Mouse (Mus musculus): ENCODE measurements around the gene Gm11555. TPM values are rescaled to one million over a fixed set of nuclear protein-coding genes. Genes with fewer than 3 reads are reported as not detected.
"Not testable (repeated sequence)": the region's sequence is repeated elsewhere in the genome, so short reads cannot be mapped to it uniquely, and the experiment has no call there.

Gm11555 gene
- polyA plus RNA-seq, 1 experiment from 2014 or later, result not detected

DNA sequence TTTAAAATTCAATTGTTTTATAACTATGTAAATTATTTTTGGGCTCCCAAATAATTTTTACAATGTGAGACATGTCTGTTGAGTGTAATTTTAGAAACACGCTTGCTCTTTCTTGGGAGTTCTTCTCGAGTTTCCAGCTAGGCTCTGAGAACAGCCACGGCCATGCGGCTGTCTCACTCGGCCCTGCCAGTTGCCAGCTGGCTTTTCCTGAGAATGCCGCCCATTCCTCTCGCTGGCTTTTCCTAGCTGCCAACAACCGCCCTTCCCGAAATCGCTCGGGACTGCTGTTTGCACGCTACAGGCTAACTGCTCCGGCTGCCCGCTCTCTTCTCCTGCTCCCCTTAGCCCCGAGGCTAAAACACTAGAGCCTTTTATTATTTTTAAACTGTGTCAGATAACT lies 3.6 kb downstream of the Gm11555 start:
- no peaks in the 10 kb centered on the region for H3K9me3 ChIP-seq (ENCODE audit: control insufficient read depth, low read length)
- DNase-seq (ENCODE audit: low spot score), result no peak
- H3K36me3 ChIP-seq (ENCODE audit: control insufficient read depth, insufficient read depth, low read length), result no peaks in the 10 kb centered on the region
- ATAC-seq (replicated peaks; ENCODE audit: low FRiP score), result no peak
- 89% methylated on average over 15 of the region's 15 CpGs for WGBS
- H3K9ac ChIP-seq (ENCODE audit: low read length), result no peak overlapping the region
- H3K4me1 ChIP-seq (replicated peaks; ENCODE audit: control insufficient read depth, insufficient read depth, low read length), result no peaks in the 10 kb centered on the region
- no peak overlapping the region for H3K4me2 ChIP-seq (ENCODE audit: low read depth, low read length, severe bottlenecking)
- H3K4me3 ChIP-seq (ENCODE audit: low read depth, low read length), result no peak overlapping the region
- no peak overlapping the region for H3K27ac ChIP-seq (ENCODE audit: low read depth, low read length)
- no peaks in the 10 kb centered on the region for H3K27me3 ChIP-seq (ENCODE audit: control insufficient read depth, insufficient read depth, low read length)

DNA sequence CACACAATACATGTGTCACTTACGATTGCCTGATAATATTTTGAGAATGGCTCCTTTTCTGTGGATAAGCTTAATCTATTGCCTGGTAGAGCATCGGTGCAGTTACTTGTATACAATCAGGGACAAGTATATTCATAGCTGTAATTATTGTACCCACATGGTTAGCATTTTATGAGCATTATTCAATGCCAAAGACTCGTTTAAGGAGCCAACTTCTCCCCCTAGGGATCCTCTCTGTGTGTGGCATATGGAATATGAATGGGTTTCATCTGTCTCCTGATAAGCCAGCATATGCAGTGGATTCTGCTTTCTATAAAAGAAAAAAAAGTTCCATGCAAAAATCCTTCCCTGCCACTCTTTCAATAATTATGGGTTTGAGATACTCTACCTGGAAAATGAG lies 5.7 kb downstream of the Gm11555 start:
- H3K4me2 ChIP-seq (ENCODE audit: low read depth, low read length, severe bottlenecking), result no peak overlapping the region
- H3K9me3 ChIP-seq (ENCODE audit: control insufficient read depth, low read length), result no peaks in the 10 kb centered on the region
- no peak overlapping the region for H3K9ac ChIP-seq (ENCODE audit: low read length)
- H3K4me1 ChIP-seq (replicated peaks; ENCODE audit: control insufficient read depth, insufficient read depth, low read length), result no peaks in the 10 kb centered on the region
- H3K27me3 ChIP-seq (ENCODE audit: control insufficient read depth, insufficient read depth, low read length), result no peaks in the 10 kb centered on the region
- no peak overlapping the region for H3K27ac ChIP-seq (ENCODE audit: low read depth, low read length)
- no peaks in the 10 kb centered on the region for H3K36me3 ChIP-seq (ENCODE audit: control insufficient read depth, insufficient read depth, low read length)
- DNase-seq (ENCODE audit: low spot score) (no peak), ATAC-seq (replicated peaks; ENCODE audit: low FRiP score) (no peak)
- H3K4me3 ChIP-seq (ENCODE audit: low read depth, low read length), result no peak overlapping the region
- 76% methylated on average over 3 of the region's 3 CpGs for WGBS

DNA sequence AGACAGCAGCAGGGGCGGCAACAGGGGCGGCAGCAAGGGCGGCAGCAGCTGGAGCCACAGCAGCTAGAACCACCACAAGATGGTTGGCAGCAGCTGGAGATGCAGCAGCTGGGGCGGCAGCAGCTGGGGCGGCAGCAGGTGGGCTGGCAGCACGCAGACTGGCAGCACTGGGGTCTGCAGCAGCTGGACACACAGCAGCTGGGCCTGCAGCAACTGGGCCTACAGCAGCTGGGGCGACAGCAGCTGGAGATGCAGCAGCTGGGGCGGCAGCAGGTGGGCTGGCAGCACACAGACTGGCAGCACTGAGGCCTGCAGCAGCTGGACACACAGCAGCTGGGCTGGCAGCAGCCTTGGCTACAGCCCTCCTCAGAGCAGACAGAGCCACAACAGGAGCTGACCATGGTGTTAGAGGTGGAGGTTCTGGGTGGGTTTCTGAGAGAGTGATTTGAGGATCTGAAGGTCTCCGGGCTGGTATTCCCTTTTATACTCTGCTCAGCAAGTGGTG lies 6.3 kb downstream of the Gm11555 start, which contains the start of gene Krtap4-7:
Gene Krtap4-7, minus strand, starts transcription at position 455 of the 505 bp plus-strand sequence.
- not testable (repeated sequence) for H3K4me1 ChIP-seq (replicated peaks; ENCODE audit: control insufficient read depth, insufficient read depth, low read length); H3K4me2 ChIP-seq (ENCODE audit: low read depth, low read length, severe bottlenecking); H3K9ac ChIP-seq (ENCODE audit: low read length); H3K27ac ChIP-seq (ENCODE audit: low read depth, low read length); H3K9me3 ChIP-seq (ENCODE audit: control insufficient read depth, low read length); H3K27me3 ChIP-seq (ENCODE audit: control insufficient read depth, insufficient read depth, low read length); H3K36me3 ChIP-seq (ENCODE audit: control insufficient read depth, insufficient read depth, low read length); ATAC-seq (replicated peaks; ENCODE audit: low FRiP score); DNase-seq (ENCODE audit: low spot score); H3K4me3 ChIP-seq (ENCODE audit: low read depth, low read length)
- WGBS, result 85% methylated on average over 9 of the region's 9 CpGs

DNA sequence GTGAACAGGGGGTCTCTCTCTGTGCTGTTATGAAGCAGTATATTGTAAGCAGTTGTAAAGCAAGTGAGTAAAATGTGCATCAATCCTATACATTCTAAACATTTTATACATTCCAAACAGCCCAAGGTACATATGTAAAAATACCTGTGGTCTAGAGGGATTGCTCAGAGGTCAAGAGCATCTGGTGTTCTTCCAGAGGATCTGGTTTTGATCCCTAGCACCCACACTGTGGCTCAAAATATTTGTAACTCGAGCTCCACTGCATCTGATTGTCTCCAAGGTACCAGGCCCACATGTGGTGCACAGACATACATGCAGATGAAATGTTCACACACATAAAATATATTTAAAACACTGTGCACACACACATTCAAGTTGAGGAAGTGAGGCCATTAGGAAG lies 9.1 kb downstream of the Gm11555 start:
- Histone ChIP-seq H3K36me3 (ENCODE audit: control insufficient read depth, insufficient read depth, low read length) (no peaks in the 10 kb centered on the region), H3K4me1 (replicated peaks; ENCODE audit: control insufficient read depth, insufficient read depth, low read length) (no peaks in the 10 kb centered on the region), H3K27me3 (ENCODE audit: control insufficient read depth, insufficient read depth, low read length) (no peaks in the 10 kb centered on the region), H3K4me2 (ENCODE audit: low read depth, low read length, severe bottlenecking) (no peak overlapping the region), H3K9me3 (ENCODE audit: control insufficient read depth, low read length) (no peaks in the 10 kb centered on the region), H3K9ac (ENCODE audit: low read length) (no peak overlapping the region), H3K27ac (ENCODE audit: low read depth, low read length) (no peak overlapping the region), H3K4me3 (ENCODE audit: low read depth, low read length) (no peak overlapping the region)
- DNase-seq (ENCODE audit: low spot score) (no peak), ATAC-seq (replicated peaks; ENCODE audit: low FRiP score) (no peak)
- 53% methylated on average over 1 of the region's 1 CpGs for WGBS

DNA sequence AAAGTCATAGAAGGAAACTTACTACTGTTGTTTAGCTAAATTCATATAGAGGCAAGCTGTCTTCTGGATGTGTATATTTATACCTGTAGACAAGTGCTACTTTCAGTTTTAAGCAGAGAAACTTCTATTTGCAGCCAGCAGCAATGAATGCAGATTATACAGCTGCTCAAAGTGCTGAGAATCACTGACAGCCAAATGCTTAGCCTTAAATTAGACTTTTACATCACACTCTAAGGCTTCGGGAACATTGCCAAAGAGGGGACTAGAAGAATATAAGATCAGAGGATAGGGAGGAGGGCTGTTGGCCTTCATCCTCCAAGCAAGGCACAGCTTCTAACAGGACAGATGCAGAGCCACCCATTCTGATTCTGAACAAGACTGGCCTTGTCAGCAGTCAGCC lies 12.9 kb downstream of the Gm11555 start:
- Histone ChIP-seq H3K27me3 (ENCODE audit: control insufficient read depth, insufficient read depth, low read length) (no peaks in the 10 kb centered on the region), H3K36me3 (ENCODE audit: control insufficient read depth, insufficient read depth, low read length) (no peaks in the 10 kb centered on the region), H3K27ac (ENCODE audit: low read depth, low read length) (no peak overlapping the region), H3K4me2 (ENCODE audit: low read depth, low read length, severe bottlenecking) (no peak overlapping the region), H3K9ac (ENCODE audit: low read length) (no peak overlapping the region), H3K4me1 (replicated peaks; ENCODE audit: control insufficient read depth, insufficient read depth, low read length) (no peaks in the 10 kb centered on the region), H3K4me3 (ENCODE audit: low read depth, low read length) (no peak overlapping the region), H3K9me3 (ENCODE audit: control insufficient read depth, low read length) (no peaks in the 10 kb centered on the region)
- ATAC-seq (replicated peaks; ENCODE audit: low FRiP score) (no peak), DNase-seq (ENCODE audit: low spot score) (no peak)
- 73% methylated on average over 1 of the region's 1 CpGs for WGBS

DNA sequence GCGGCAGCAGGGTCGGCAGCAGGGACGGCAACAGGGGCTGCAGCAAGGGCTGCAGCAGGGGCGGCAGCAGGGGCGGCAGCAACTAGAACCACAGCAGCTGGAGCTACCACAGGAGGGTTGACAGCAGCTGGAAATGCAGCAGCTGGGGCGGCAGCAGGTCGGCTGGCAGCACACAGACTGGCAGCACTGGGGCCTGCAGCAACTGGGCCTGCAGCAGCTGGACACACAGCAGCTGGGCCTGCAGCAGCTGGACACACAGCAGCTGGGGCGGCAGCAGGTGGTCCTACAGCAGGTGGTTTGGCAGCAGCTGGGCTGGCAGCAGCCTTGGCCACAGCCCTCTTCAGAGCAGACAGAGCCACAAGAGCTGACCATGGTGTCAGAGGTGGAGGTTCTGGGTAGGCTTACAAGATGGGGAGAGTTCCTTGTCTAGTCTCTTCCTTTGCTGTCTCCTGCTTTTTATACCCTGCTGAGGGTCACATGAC lies 15.3 kb downstream of the Gm11555 start, which contains the start of gene Krtap4-2:
Gene Krtap4-2, minus strand, starts transcription at position 432 of the 482 bp plus-strand sequence.
- no peaks in the 10 kb centered on the region for H3K36me3 ChIP-seq (ENCODE audit: control insufficient read depth, insufficient read depth, low read length)
- H3K27me3 ChIP-seq (ENCODE audit: control insufficient read depth, insufficient read depth, low read length), result no peaks in the 10 kb centered on the region
- no peak within 1 kb of the TSS for H3K9ac ChIP-seq (ENCODE audit: low read length)
- ATAC-seq (replicated peaks; ENCODE audit: low FRiP score) (no peak), DNase-seq (ENCODE audit: low spot score) (no peak)
- H3K4me3 ChIP-seq (ENCODE audit: low read depth, low read length), result no peak within 1 kb of the TSS
- H3K4me2 ChIP-seq (ENCODE audit: low read depth, low read length, severe bottlenecking), result no peak within 1 kb of the TSS
- no peak within 1 kb of the TSS for H3K27ac ChIP-seq (ENCODE audit: low read depth, low read length)
- no peaks in the 10 kb centered on the region for H3K4me1 ChIP-seq (replicated peaks; ENCODE audit: control insufficient read depth, insufficient read depth, low read length)
- WGBS, result 30% methylated on average over 7 of the region's 8 CpGs
- no peaks in the 10 kb centered on the region for H3K9me3 ChIP-seq (ENCODE audit: control insufficient read depth, low read length)

DNA sequence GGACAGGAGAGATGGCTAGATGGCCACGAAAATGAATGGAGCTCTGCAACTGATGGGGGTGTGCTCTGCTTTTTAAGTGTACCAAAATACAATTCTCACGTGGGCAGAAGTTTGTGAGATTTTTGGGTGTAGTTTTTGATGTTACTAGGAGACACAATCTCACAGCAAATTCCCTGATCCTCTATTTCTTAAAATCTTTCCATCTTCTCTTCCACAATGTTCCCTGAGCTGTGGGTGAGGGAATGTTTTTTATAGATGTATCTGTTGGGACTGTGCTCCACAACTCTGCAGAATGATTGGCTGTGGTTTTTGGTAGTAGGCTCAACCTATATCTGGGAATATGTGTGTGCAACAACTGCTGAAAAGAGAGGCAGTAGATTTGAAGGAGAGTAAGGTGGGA lies 16.7 kb downstream of the Gm11555 start:
- Histone ChIP-seq H3K4me2 (ENCODE audit: low read depth, low read length, severe bottlenecking) (no peak overlapping the region), H3K4me3 (ENCODE audit: low read depth, low read length) (no peak overlapping the region), H3K9me3 (ENCODE audit: control insufficient read depth, low read length) (no peaks in the 10 kb centered on the region), H3K36me3 (ENCODE audit: control insufficient read depth, insufficient read depth, low read length) (no peaks in the 10 kb centered on the region), H3K27ac (ENCODE audit: low read depth, low read length) (no peak overlapping the region), H3K9ac (ENCODE audit: low read length) (no peak overlapping the region), H3K4me1 (replicated peaks; ENCODE audit: control insufficient read depth, insufficient read depth, low read length) (no peaks in the 10 kb centered on the region), H3K27me3 (ENCODE audit: control insufficient read depth, insufficient read depth, low read length) (no peaks in the 10 kb centered on the region)
- DNase-seq (ENCODE audit: low spot score) (no peak), ATAC-seq (replicated peaks; ENCODE audit: low FRiP score) (no peak)
- 74% methylated on average over 2 of the region's 2 CpGs for WGBS

DNA sequence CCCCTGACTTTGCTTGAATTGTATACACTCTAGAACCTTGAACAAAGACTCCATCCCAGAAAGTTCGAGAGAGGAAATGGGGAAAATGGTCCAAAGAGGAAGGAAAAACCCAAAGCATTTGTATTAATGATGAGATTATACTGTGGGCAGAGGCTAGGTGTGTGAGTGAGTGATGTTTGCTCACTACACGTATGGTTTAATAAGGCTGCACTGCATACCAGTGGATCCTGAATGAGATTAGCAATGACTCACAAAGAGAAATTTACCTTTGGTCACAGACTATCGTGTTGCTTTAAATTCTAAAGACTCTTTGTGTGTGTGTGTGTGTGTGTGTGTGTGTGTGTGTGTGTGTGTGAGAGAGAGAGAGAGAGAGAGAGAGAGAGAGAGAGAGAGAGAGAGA lies 19.1 kb downstream of the Gm11555 start:
- no peak for ATAC-seq (replicated peaks; ENCODE audit: low FRiP score)
- no peaks in the 10 kb centered on the region for H3K27me3 ChIP-seq (ENCODE audit: control insufficient read depth, insufficient read depth, low read length)
- 75% methylated on average over 3 of the region's 3 CpGs for WGBS

DNA sequence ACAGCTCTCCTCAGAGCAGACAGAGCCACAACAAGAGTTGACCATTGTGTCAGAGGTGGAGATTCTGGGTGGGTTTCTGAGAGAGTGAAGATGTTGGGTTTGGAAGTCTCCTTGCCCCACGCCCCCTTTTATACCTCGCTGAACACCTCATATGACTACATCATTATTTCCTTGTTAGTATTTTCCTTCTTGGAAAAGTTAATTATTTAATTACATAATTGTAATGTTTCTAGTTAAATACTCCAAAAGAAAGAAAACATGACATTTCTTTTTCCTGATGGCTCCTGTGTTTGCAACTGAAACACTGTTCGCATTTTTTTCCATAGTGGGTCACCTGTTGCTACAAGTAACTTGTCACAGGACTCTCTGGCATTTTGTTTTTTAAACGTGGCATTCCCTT lies 21.9 kb downstream of the Gm11555 start, which contains the start of gene Krtap4-1:
Gene Krtap4-1, minus strand, starts transcription at position 101 of the 400 bp plus-strand sequence.
- no peaks in the 10 kb centered on the region for H3K4me1 ChIP-seq (replicated peaks; ENCODE audit: control insufficient read depth, insufficient read depth, low read length)
- H3K27me3 ChIP-seq (ENCODE audit: control insufficient read depth, insufficient read depth, low read length), result no peaks in the 10 kb centered on the region
- H3K27ac ChIP-seq (ENCODE audit: low read depth, low read length), result no peak within 1 kb of the TSS
- no peaks in the 10 kb centered on the region for H3K9me3 ChIP-seq (ENCODE audit: control insufficient read depth, low read length)
- no peak for DNase-seq (ENCODE audit: low spot score)
- no peak within 1 kb of the TSS for H3K4me3 ChIP-seq (ENCODE audit: low read depth, low read length)
- no peak within 1 kb of the TSS for H3K9ac ChIP-seq (ENCODE audit: low read length)
- no peak within 1 kb of the TSS for H3K4me2 ChIP-seq (ENCODE audit: low read depth, low read length, severe bottlenecking)
- no peaks in the 10 kb centered on the region for H3K36me3 ChIP-seq (ENCODE audit: control insufficient read depth, insufficient read depth, low read length)
- ATAC-seq (replicated peaks; ENCODE audit: low FRiP score), result no peak
- 82% methylated on average over 4 of the region's 4 CpGs for WGBS

More for the DNA sequence above, 19.1 kb downstream of the Gm11555 start:
- Histone ChIP-seq H3K4me1 (replicated peaks; ENCODE audit: control insufficient read depth, insufficient read depth, low read length) (no peaks in the 10 kb centered on the region), H3K4me3 (ENCODE audit: low read depth, low read length) (no peak overlapping the region), H3K36me3 (ENCODE audit: control insufficient read depth, insufficient read depth, low read length) (no peaks in the 10 kb centered on the region), H3K27ac (ENCODE audit: low read depth, low read length) (no peak overlapping the region), H3K4me2 (ENCODE audit: low read depth, low read length, severe bottlenecking) (no peak overlapping the region), H3K9me3 (ENCODE audit: control insufficient read depth, low read length) (no peaks in the 10 kb centered on the region), H3K9ac (ENCODE audit: low read length) (no peak overlapping the region)
- no peak for DNase-seq (ENCODE audit: low spot score)
